Mouse (Mus musculus): Measurements from ENCODE around the gene Rbmxl2.

DNA sequence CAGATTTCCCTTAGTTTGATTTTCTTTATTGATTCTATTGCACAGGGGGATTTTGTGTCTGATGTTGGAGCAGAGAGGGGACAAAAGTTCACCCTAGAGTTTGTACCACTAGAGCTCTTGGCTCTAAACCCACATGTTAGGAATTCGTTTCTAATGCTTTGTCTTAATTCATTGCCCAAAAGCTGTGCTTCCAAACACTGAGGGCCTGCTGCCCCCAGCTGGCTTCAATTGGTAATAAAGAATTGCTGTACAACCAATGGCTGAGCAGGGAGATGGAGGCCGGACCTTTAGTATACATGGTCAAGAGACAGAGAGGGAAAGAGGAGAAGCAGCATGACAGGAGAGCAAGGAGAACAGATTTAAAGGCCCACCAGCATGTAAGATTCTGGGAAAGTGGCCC, 28.8 kb upstream of the Rbmxl2 start:
- TF ChIP-seq CTCF (IDR thresholded peaks at IDR 0.05; ENCODE audit: low read depth) (no peak), EP300 (optimal IDR thresholded peaks at IDR 0.05) (no peak)

All from stomach, postnatal 0 days (tissue).